Mouse (Mus musculus) brain, embryonic 18.5 days (tissue): ENCODE results near the gene Slc2a1.

ENCODE experiments used
- DNase-seq: peaks from one replicate; pipeline ENCODE4 v3.0.0-alpha.2; 2012; ENCODE audit warnings: low read depth, low spot score

Gene Slc2a1

DNA sequence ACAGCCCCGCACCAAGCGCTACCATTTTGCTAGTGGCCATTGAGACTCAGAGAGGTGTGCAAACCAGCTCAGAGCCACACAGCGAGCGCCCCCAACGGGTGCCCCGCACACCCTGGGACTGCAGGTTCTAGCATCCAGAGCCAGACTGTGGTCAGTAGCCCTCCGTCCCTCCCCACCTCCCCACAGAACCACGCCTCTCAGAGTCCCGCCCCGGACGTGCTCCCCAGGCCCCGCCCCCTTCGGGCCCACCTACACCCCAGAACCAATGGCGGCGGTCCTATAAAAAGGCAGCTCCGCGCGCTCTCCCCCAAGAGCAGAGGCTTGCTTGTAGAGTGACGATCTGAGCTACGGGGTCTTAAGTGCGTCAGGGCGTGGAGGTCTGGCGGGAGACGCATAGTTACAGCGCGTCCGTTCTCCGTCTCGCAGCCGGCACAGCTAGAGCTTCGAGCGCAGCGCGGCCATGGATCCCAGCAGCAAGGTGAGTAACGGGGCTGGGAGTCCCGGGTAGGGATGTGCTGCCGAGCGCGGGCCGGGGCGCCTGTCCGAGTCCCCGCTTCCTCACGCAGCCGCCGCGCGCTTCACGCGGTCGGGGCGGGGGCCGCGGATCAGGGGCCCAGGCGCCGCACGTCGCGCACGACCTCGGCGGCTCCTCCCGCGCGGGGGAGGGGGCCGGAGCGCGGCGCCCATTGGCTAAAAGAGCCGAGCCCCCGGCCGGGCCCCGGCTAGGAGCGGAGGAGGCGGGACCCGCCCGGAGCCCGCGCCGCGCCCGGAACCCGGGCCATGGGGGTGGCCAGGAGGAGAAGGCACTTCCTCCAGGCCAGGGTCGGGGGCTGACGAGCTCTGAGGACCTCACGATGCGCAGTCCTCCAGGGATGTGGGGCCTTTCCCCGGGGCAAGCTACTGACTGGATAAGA, at the start of gene Slc2a1:
Gene Slc2a1, plus strand, starts transcription at position 217 of the 914 bp plus-strand sequence.
- DNase-seq: peak; percentile 81

GRCm38 (mm10) chr4:119066791-119067190, 41.7 kb upstream of the Slc2a1 start:
- no peak for DNase-seq

GRCm38 (mm10) chr4:119067204-119067603, 41.3 kb upstream of the Slc2a1 start:
- DNase-seq: no peak

- DNase-seq: no peak
Observed at GRCm38 (mm10) chr4:119068918-119069317, 39.6 kb upstream of the Slc2a1 start.

GRCm38 (mm10) chr4:119070181-119070580, 38.3 kb upstream of the Slc2a1 start:
- no peak for DNase-seq

GRCm38 (mm10) chr4:119070959-119071647, 37.4 kb upstream of the Slc2a1 start:
- DNase-seq: no peak

- DNase-seq: no peak
Observed at GRCm38 (mm10) chr4:119071648-119072362, 36.7 kb upstream of the Slc2a1 start.

DNA sequence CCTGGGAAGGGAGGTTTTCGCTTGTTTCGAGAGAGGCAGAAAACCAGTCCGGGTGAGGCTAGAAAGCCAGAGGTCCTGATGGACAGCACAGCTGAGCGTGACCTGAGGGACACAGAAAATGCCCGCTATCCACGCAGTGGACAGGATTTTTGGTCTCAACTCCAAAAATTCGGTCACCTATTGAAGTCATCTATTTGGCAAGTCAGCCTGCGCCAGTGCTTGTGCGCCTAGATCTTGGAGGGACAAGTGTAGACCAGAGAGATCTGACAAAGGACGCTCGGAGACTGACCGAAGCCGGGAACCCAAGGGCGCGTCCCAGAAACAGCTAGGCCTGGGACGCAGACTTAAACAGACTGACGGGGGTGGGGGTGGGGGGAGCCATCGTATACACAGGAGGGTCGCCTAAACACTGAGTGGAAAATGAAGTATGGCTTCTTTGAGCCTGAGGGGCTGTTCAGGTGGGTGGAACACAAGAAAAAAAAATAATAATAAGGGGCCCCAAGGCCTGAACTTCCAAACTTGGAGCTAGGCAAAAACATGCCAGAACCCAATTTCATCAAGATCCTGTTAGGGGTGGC, 36.1 kb upstream of the Slc2a1 start:
- DNase-seq: no peak

DNA sequence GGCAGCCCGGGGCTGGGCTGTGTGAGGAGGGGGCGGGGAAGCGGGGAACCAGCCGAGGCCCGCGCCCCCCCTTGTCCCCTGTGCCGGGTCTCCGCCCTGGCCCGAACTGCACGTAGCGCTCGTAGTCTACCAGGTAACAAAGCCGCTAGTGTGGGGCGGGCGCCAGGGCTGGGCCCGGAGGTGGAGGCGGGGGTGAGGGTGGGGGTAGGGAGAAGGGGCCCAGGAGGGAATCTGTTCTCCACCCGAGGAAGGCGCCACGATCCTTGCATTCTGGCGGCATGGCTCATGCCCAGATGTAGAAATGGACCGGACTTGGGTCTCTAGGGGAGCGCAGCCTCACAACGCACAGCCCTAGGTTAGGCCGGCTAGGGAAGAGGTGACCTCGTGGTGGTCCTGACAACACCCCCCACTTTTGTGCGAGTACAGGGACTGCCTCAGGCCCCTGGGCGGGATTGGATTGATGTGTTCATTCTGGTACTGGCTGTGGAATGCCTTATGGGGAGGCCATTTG, 35.5 kb upstream of the Slc2a1 start:
- no peak for DNase-seq

DNA sequence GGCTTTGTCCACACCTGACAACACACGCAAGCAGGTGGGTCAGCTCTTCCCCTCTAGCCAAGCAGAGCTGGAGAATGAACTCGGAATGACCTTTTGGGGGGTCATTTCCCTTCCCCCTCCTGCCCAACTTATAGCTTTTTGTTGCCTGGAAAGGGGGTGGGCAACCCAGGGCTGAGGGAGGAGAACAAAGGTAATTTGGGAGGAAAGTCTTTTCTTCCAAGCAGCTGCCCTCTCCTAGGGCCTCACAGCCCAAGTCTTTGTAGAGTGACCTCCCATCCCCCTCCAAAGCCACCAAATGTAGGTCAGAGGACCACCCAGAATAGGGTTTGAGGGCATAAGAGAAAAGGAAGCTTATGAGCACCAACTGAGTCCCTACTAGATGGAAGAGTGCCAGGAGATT, 34.9 kb upstream of the Slc2a1 start:
- no peak for DNase-seq

GRCm38 (mm10) chr4:119074596-119074995, 33.9 kb upstream of the Slc2a1 start:
- no peak for DNase-seq

GRCm38 (mm10) chr4:119075273-119075672, 33.2 kb upstream of the Slc2a1 start:
- DNase-seq: no peak

GRCm38 (mm10) chr4:119076336-119076735, 32.2 kb upstream of the Slc2a1 start:
- DNase-seq: no peak

GRCm38 (mm10) chr4:119077084-119077682, 31.3 kb upstream of the Slc2a1 start:
- DNase-seq: peak; percentile 3

GRCm38 (mm10) chr4:119079928-119080327, 28.6 kb upstream of the Slc2a1 start:
- no peak for DNase-seq

- no peak for DNase-seq
Observed at GRCm38 (mm10) chr4:119082740-119083231, 25.7 kb upstream of the Slc2a1 start.

DNA sequence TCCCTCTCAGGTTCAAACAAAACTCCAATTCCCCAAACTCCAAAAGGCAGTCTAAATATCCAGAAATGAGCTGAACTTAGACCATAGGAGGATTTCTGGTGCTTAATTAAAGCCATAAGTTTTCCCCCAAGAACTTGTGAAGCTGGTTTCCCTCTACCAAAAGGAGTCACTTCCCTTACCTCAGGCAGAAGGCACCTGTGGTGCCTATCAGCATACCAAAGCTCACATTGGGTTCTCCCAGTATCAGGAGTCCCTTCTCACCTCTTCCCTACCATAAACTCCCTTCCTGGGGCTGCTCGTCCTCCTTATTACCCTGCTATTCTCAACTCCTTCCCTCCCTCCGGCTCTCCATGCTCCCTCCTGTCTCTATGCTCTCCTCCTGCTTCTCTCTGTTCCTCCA, 20.1 kb upstream of the Slc2a1 start:
- DNase-seq: no peak

DNA sequence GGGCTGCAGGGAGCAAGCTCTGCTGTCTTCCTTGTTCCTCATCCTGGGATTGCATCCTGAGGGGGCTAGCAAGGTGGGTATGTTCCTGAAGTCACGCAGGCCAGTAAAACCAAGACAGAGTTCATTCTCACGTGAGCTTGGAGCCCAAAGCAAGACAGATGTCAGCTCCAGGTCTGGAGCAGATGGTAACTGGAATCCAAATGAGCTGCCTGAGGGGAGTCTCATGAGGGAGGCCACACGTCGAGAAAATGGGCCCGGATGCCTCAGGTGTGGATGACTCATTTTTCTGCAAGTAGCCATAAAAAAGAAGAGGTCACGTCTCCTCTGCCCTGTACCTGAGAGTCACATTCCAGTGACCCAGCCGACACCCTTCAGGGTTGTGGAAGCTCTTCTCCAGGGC, 14.6 kb upstream of the Slc2a1 start:
- no peak for DNase-seq

- DNase-seq: no peak
Observed at GRCm38 (mm10) chr4:119094987-119095386, 13.5 kb upstream of the Slc2a1 start.

DNA sequence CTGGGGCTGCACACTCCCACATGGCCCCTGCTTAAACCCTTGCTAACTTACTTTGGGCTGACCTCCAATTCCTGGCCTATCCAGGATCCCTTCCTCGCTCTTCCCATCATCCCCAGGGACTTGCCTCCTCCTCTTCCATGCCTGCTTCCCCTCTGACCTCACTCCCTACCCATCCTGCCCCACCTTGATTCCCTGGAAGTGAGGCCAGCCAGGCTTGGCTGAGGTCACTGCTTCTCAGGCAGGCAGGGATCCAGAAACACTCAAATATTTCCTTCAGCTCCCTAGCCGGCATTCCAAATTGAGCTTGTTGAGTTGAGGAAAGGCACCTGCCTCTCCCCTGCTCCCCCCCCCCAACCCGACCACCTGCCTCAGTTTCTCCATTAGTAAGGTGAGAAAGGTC, 12.1 kb upstream of the Slc2a1 start:
- no peak for DNase-seq

GRCm38 (mm10) chr4:119097421-119097820, 11.1 kb upstream of the Slc2a1 start:
- DNase-seq: no peak
